Mouse (Mus musculus): ENCODE data around the gene Nid1. TPM values are rescaled to one million over a fixed set of nuclear protein-coding genes. Genes with fewer than 3 reads are reported as not detected.

The Nid1 gene
- polyA plus RNA-seq, 1 experiment from 2014 or later, result 37.8 TPM

GRCm38 (mm10) chr13:13481033-13481432 is 43.7 kb downstream of the Nid1 start:
- H3K9me3 ChIP-seq (replicated peaks; ENCODE audit: control insufficient read depth, low read length, poor library complexity, severe bottlenecking), result no peaks in the 10 kb centered on the region
- H3K9ac ChIP-seq (ENCODE audit: low read depth, low read length), result no peak overlapping the region
- no peak overlapping the region for H3K4me2 ChIP-seq (ENCODE audit: low read length)
- H3K36me3 ChIP-seq (ENCODE audit: control insufficient read depth, insufficient read depth, low read length), result no peaks in the 10 kb centered on the region
- no peak overlapping the region for H3K4me3 ChIP-seq (ENCODE audit: low read depth, low read length)
- H3K27me3 ChIP-seq (ENCODE audit: control insufficient read depth, insufficient read depth, low read depth, low read length), result no peaks in the 10 kb centered on the region
- peak; percentile 85 for ATAC-seq
- H3K4me1 ChIP-seq (ENCODE audit: control insufficient read depth, insufficient read depth, low read length), result 0 out of 2 replicates have a peak, but pooled peaks cover 4% of the 10 kb centered on the region
- 19% methylated on average over 5 of the region's 5 CpGs for WGBS
- peak overlapping the region; percentile 25; the same call in 1 of the 2 replicates for H3K27ac ChIP-seq (ENCODE audit: low read length)

GRCm38 (mm10) chr13:13481875-13482674 is 44.7 kb downstream of the Nid1 start:
- Histone ChIP-seq H3K9me3 (replicated peaks; ENCODE audit: control insufficient read depth, low read length, poor library complexity, severe bottlenecking) (no peaks in the 10 kb centered on the region), H3K36me3 (ENCODE audit: control insufficient read depth, insufficient read depth, low read length) (no peaks in the 10 kb centered on the region), H3K4me2 (ENCODE audit: low read length) (no peak overlapping the region), H3K4me1 (ENCODE audit: control insufficient read depth, insufficient read depth, low read length) (0 out of 2 replicates have a peak, but pooled peaks cover 4% of the 10 kb centered on the region), H3K27me3 (ENCODE audit: control insufficient read depth, insufficient read depth, low read depth, low read length) (no peaks in the 10 kb centered on the region), H3K9ac (ENCODE audit: low read depth, low read length) (no peak overlapping the region), H3K27ac (ENCODE audit: low read length) (no peak overlapping the region), H3K4me3 (ENCODE audit: low read depth, low read length) (no peak overlapping the region)
- 0 out of 2 replicates have a peak, but pooled peaks have one; percentile 22 for ATAC-seq
- 77% methylated on average over 16 of the region's 16 CpGs for WGBS

GRCm38 (mm10) chr13:13484351-13484751 is 47.0 kb downstream of the Nid1 start:
- 22% methylated on average over 7 of the region's 7 CpGs for WGBS
- Histone ChIP-seq H3K4me3 (ENCODE audit: low read depth, low read length) (no peak overlapping the region), H3K9me3 (replicated peaks; ENCODE audit: control insufficient read depth, low read length, poor library complexity, severe bottlenecking) (no peaks in the 10 kb centered on the region), H3K27ac (ENCODE audit: low read length) (no peak overlapping the region), H3K4me1 (ENCODE audit: control insufficient read depth, insufficient read depth, low read length) (0 out of 2 replicates have a peak, but pooled peaks cover 4% of the 10 kb centered on the region), H3K9ac (ENCODE audit: low read depth, low read length) (no peak overlapping the region), H3K4me2 (ENCODE audit: low read length) (no peak overlapping the region), H3K36me3 (ENCODE audit: control insufficient read depth, insufficient read depth, low read length) (no peaks in the 10 kb centered on the region), H3K27me3 (ENCODE audit: control insufficient read depth, insufficient read depth, low read depth, low read length) (no peaks in the 10 kb centered on the region)
- ATAC-seq, result no peak

GRCm38 (mm10) chr13:13484883-13485282 is 47.5 kb downstream of the Nid1 start:
- H3K36me3 ChIP-seq (ENCODE audit: control insufficient read depth, insufficient read depth, low read length), result no peaks in the 10 kb centered on the region
- no peak for ATAC-seq
- no peak overlapping the region for H3K4me2 ChIP-seq (ENCODE audit: low read length)
- H3K27me3 ChIP-seq (ENCODE audit: control insufficient read depth, insufficient read depth, low read depth, low read length), result no peaks in the 10 kb centered on the region
- H3K4me1 ChIP-seq (ENCODE audit: control insufficient read depth, insufficient read depth, low read length), result 0 out of 2 replicates have a peak, but pooled peaks cover 4% of the 10 kb centered on the region
- H3K4me3 ChIP-seq (ENCODE audit: low read depth, low read length), result no peak overlapping the region
- H3K9ac ChIP-seq (ENCODE audit: low read depth, low read length), result no peak overlapping the region
- H3K27ac ChIP-seq (ENCODE audit: low read length), result no peak overlapping the region
- WGBS, result 78% methylated on average over 2 of the region's 2 CpGs
- no peaks in the 10 kb centered on the region for H3K9me3 ChIP-seq (replicated peaks; ENCODE audit: control insufficient read depth, low read length, poor library complexity, severe bottlenecking)

- H3K4me2 ChIP-seq (ENCODE audit: low read length), result no peak overlapping the region
- no peaks in the 10 kb centered on the region for H3K27me3 ChIP-seq (ENCODE audit: control insufficient read depth, insufficient read depth, low read depth, low read length)
- no peak overlapping the region for H3K27ac ChIP-seq (ENCODE audit: low read length)
- H3K9me3 ChIP-seq (replicated peaks; ENCODE audit: control insufficient read depth, low read length, poor library complexity, severe bottlenecking), result no peaks in the 10 kb centered on the region
- WGBS, result 67% methylated on average over 4 of the region's 4 CpGs
- H3K36me3 ChIP-seq (ENCODE audit: control insufficient read depth, insufficient read depth, low read length), result no peaks in the 10 kb centered on the region
- no peak overlapping the region for H3K9ac ChIP-seq (ENCODE audit: low read depth, low read length)
- 0 out of 2 replicates have a peak, but pooled peaks cover 4% of the 10 kb centered on the region for H3K4me1 ChIP-seq (ENCODE audit: control insufficient read depth, insufficient read depth, low read length)
- H3K4me3 ChIP-seq (ENCODE audit: low read depth, low read length), result no peak overlapping the region
- no peak for ATAC-seq
These were observed 48.3 kb downstream of the Nid1 start for GRCm38 (mm10) chr13:13485682-13486081.

GRCm38 (mm10) chr13:13487851-13488250 is 50.5 kb downstream of the Nid1 start:
- no peak for ATAC-seq
- WGBS, result 95% methylated on average over 1 of the region's 1 CpGs
- no peaks in the 10 kb centered on the region for H3K36me3 ChIP-seq (ENCODE audit: control insufficient read depth, insufficient read depth, low read length)
- no peaks in the 10 kb centered on the region for H3K27me3 ChIP-seq (ENCODE audit: control insufficient read depth, insufficient read depth, low read depth, low read length)
- no peak overlapping the region for H3K9ac ChIP-seq (ENCODE audit: low read depth, low read length)
- no peak overlapping the region for H3K4me3 ChIP-seq (ENCODE audit: low read depth, low read length)
- H3K4me1 ChIP-seq (ENCODE audit: control insufficient read depth, insufficient read depth, low read length), result no peaks in the 10 kb centered on the region
- no peaks in the 10 kb centered on the region for H3K9me3 ChIP-seq (replicated peaks; ENCODE audit: control insufficient read depth, low read length, poor library complexity, severe bottlenecking)
- H3K27ac ChIP-seq (ENCODE audit: low read length), result no peak overlapping the region
- no peak overlapping the region for H3K4me2 ChIP-seq (ENCODE audit: low read length)

GRCm38 (mm10) chr13:13489861-13490260 is 52.5 kb downstream of the Nid1 start:
- Histone ChIP-seq H3K4me1 (ENCODE audit: control insufficient read depth, insufficient read depth, low read length) (no peaks in the 10 kb centered on the region), H3K36me3 (ENCODE audit: control insufficient read depth, insufficient read depth, low read length) (no peaks in the 10 kb centered on the region), H3K9me3 (replicated peaks; ENCODE audit: control insufficient read depth, low read length, poor library complexity, severe bottlenecking) (no peaks in the 10 kb centered on the region), H3K27ac (ENCODE audit: low read length) (no peak overlapping the region), H3K4me3 (ENCODE audit: low read depth, low read length) (no peak overlapping the region), H3K27me3 (ENCODE audit: control insufficient read depth, insufficient read depth, low read depth, low read length) (no peaks in the 10 kb centered on the region), H3K4me2 (ENCODE audit: low read length) (no peak overlapping the region), H3K9ac (ENCODE audit: low read depth, low read length) (no peak overlapping the region)
- no peak for ATAC-seq
- WGBS, result 65% methylated on average over 5 of the region's 5 CpGs

GRCm38 (mm10) chr13:13492151-13492550 is 54.8 kb downstream of the Nid1 start:
- 86% methylated on average over 2 of the region's 2 CpGs for WGBS
- ATAC-seq, result no peak
- H3K9ac ChIP-seq (ENCODE audit: low read depth, low read length), result no peak overlapping the region

GRCm38 (mm10) chr13:13493517-13493916 is 56.2 kb downstream of the Nid1 start:
- Histone ChIP-seq H3K9ac (ENCODE audit: low read depth, low read length) (no peak overlapping the region), H3K27ac (ENCODE audit: low read length) (no peak overlapping the region), H3K27me3 (ENCODE audit: control insufficient read depth, insufficient read depth, low read depth, low read length) (no peaks in the 10 kb centered on the region), H3K4me3 (ENCODE audit: low read depth, low read length) (no peak overlapping the region), H3K4me1 (ENCODE audit: control insufficient read depth, insufficient read depth, low read length) (no peaks in the 10 kb centered on the region), H3K36me3 (ENCODE audit: control insufficient read depth, insufficient read depth, low read length) (no peaks in the 10 kb centered on the region), H3K9me3 (replicated peaks; ENCODE audit: control insufficient read depth, low read length, poor library complexity, severe bottlenecking) (no peaks in the 10 kb centered on the region), H3K4me2 (ENCODE audit: low read length) (no peak overlapping the region)
- WGBS, result 58% methylated on average over 3 of the region's 3 CpGs
- no peak for ATAC-seq

More at GRCm38 (mm10) chr13:13492151-13492550, 54.8 kb downstream of the Nid1 start:
- Histone ChIP-seq H3K9me3 (replicated peaks; ENCODE audit: control insufficient read depth, low read length, poor library complexity, severe bottlenecking) (no peaks in the 10 kb centered on the region), H3K36me3 (ENCODE audit: control insufficient read depth, insufficient read depth, low read length) (no peaks in the 10 kb centered on the region), H3K27me3 (ENCODE audit: control insufficient read depth, insufficient read depth, low read depth, low read length) (no peaks in the 10 kb centered on the region), H3K4me3 (ENCODE audit: low read depth, low read length) (no peak overlapping the region), H3K27ac (ENCODE audit: low read length) (no peak overlapping the region), H3K4me2 (ENCODE audit: low read length) (no peak overlapping the region), H3K4me1 (ENCODE audit: control insufficient read depth, insufficient read depth, low read length) (no peaks in the 10 kb centered on the region)
